Mouse (Mus musculus) large intestine, adult 2 months (tissue): Measurements from ENCODE around the gene Ggt6. TPM values are rescaled to one million over a fixed set of nuclear protein-coding genes. Genes with fewer than 3 reads are reported as not detected.

Experiments used
- DNase-seq: peaks from one replicate; pipeline ENCODE4 v3.0.0-alpha.2; 2012; ENCODE audit warnings: low read depth, low spot score
- WGBS: fragments of 180-500 bp; shearing (Covaris S2); methylation state at CpG from one replicate; pipeline ENCODE4 v1.1.7; 2018; 5-methylcytosine and 5-hydroxymethylcytosine counted together
- polyA plus RNA-seq: library from polyadenylated mRNA; depleted of rRNA; stranded (reverse); fragments of >200 nt; gene quantifications from 2 replicates; pipeline ENCODE4 v1.2.3, GENCODE M21; 2012

Ggt6 gene
- polyA plus RNA-seq, 1 experiment = 51.0 TPM

GRCm38 (mm10) chr11:72466694-72467507 is 31.6 kb downstream of the Ggt6 start:
- whole genome bisulfite sequencing = 4% methylated on average over 11 of the region's 11 CpGs
- no peak for DNase-seq

GRCm38 (mm10) chr11:72468525-72468924 is 33.2 kb downstream of the Ggt6 start:
- DNase-seq = no peak
- WGBS = 60% methylated on average over 5 of the region's 5 CpGs

GRCm38 (mm10) chr11:72469217-72469616 is 33.9 kb downstream of the Ggt6 start:
- DNase-seq = no peak
- 17% methylated on average over 5 of the region's 5 CpGs for WGBS

- 65% methylated on average over 4 of the region's 4 CpGs for WGBS
- no peak for DNase-seq
Observed at GRCm38 (mm10) chr11:72470004-72470403, 34.7 kb downstream of the Ggt6 start.

- WGBS = 86% methylated on average over 6 of the region's 6 CpGs
Observed at GRCm38 (mm10) chr11:72471381-72471780, 36.1 kb downstream of the Ggt6 start.

GRCm38 (mm10) chr11:72473540-72473939 is 38.2 kb downstream of the Ggt6 start:
- WGBS = 52% methylated on average over 4 of the region's 4 CpGs

More at GRCm38 (mm10) chr11:72471381-72471780, 36.1 kb downstream of the Ggt6 start:
- no peak for DNase-seq

GRCm38 (mm10) chr11:72474926-72475325 is 39.6 kb downstream of the Ggt6 start:
- DNase-seq = no peak
- WGBS = 73% methylated on average over 3 of the region's 3 CpGs

More at GRCm38 (mm10) chr11:72473540-72473939, 38.2 kb downstream of the Ggt6 start:
- DNase-seq = no peak

GRCm38 (mm10) chr11:72475408-72475807 is 40.1 kb downstream of the Ggt6 start:
- no peak for DNase-seq
- 81% methylated on average over 7 of the region's 7 CpGs for WGBS

GRCm38 (mm10) chr11:72476074-72476625 is 40.8 kb downstream of the Ggt6 start:
- DNase-seq = no peak
- WGBS = 79% methylated on average over 7 of the region's 7 CpGs

- no peak for DNase-seq
Observed at GRCm38 (mm10) chr11:72477182-72477581, 41.9 kb downstream of the Ggt6 start.

GRCm38 (mm10) chr11:72477653-72478052 is 42.3 kb downstream of the Ggt6 start:
- WGBS = 88% methylated on average over 1 of the region's 1 CpGs
- DNase-seq = no peak

More at GRCm38 (mm10) chr11:72477182-72477581, 41.9 kb downstream of the Ggt6 start:
- 34% methylated on average over 5 of the region's 5 CpGs for WGBS

- 68% methylated on average over 6 of the region's 6 CpGs for WGBS
- no peak for DNase-seq
Observed at GRCm38 (mm10) chr11:72478228-72478627, 42.9 kb downstream of the Ggt6 start.

GRCm38 (mm10) chr11:72479499-72479898 is 44.2 kb downstream of the Ggt6 start:
- DNase-seq = no peak
- WGBS = 70% methylated on average over 2 of the region's 2 CpGs

GRCm38 (mm10) chr11:72481313-72481712 is 46.0 kb downstream of the Ggt6 start:
- no peak for DNase-seq
- WGBS = 66% methylated on average over 5 of the region's 5 CpGs

- 78% methylated on average over 4 of the region's 4 CpGs for WGBS
- no peak for DNase-seq
Observed at GRCm38 (mm10) chr11:72481952-72482351, 46.6 kb downstream of the Ggt6 start.

- WGBS = 35% methylated on average over 6 of the region's 6 CpGs
- DNase-seq = no peak
Observed at GRCm38 (mm10) chr11:72484549-72484948, 49.2 kb downstream of the Ggt6 start.

GRCm38 (mm10) chr11:72485157-72485556 is 49.8 kb downstream of the Ggt6 start:
- 75% methylated on average over 5 of the region's 5 CpGs for WGBS
- no peak for DNase-seq

GRCm38 (mm10) chr11:72485960-72486359 is 50.6 kb downstream of the Ggt6 start:
- no peak for DNase-seq
- 76% methylated on average over 11 of the region's 11 CpGs for WGBS

- no peak for DNase-seq
- WGBS = 60% methylated on average over 5 of the region's 5 CpGs
Observed at GRCm38 (mm10) chr11:72487171-72487570, 51.8 kb downstream of the Ggt6 start.

- WGBS = 90% methylated on average over 2 of the region's 2 CpGs
- DNase-seq = no peak
Observed at GRCm38 (mm10) chr11:72487739-72488138, 52.4 kb downstream of the Ggt6 start.
